Mouse (Mus musculus) right cerebral cortex, postnatal 4 days (tissue): ENCODE data around the gene Pax5.
A peak's percentile ranks its signal among the peaks of the same experiment; 100 is the strongest.

Experiments used
- DNase-seq: peaks from one replicate; pipeline ENCODE4 v3.0.0-alpha.2; 2022

Gene Pax5

GRCm38 (mm10) chr4:44578591-44578990 is 131.7 kb downstream of the Pax5 start:
- no peak for DNase-seq

- DNase-seq, result peak; percentile 71
These were observed 133.0 kb downstream of the Pax5 start for GRCm38 (mm10) chr4:44577293-44577692.

GRCm38 (mm10) chr4:44576786-44577185 is 133.5 kb downstream of the Pax5 start:
- DNase-seq, result no peak

- DNase-seq, result no peak
These were observed 137.3 kb downstream of the Pax5 start for GRCm38 (mm10) chr4:44573017-44573416.

- no peak for DNase-seq
These were observed 137.9 kb downstream of the Pax5 start for GRCm38 (mm10) chr4:44572373-44572772.

- DNase-seq, result no peak
These were observed 141.1 kb downstream of the Pax5 start for GRCm38 (mm10) chr4:44569138-44569537.

- no peak for DNase-seq
These were observed 141.6 kb downstream of the Pax5 start for GRCm38 (mm10) chr4:44568666-44569065.

- DNase-seq, result no peak
These were observed 143.9 kb downstream of the Pax5 start for GRCm38 (mm10) chr4:44566401-44566800.

- DNase-seq, result no peak
These were observed 144.9 kb downstream of the Pax5 start for GRCm38 (mm10) chr4:44565126-44566082.

- peak; percentile 91 for DNase-seq
These were observed 145.7 kb downstream of the Pax5 start for GRCm38 (mm10) chr4:44564602-44565001.

- no peak for DNase-seq
These were observed 149.3 kb downstream of the Pax5 start for GRCm38 (mm10) chr4:44560956-44561355.

GRCm38 (mm10) chr4:44558564-44558955 is 151.7 kb downstream of the Pax5 start:
- no peak for DNase-seq

- DNase-seq, result peak; percentile 82
These were observed 152.3 kb downstream of the Pax5 start for GRCm38 (mm10) chr4:44557815-44558563.

GRCm38 (mm10) chr4:44556586-44557281 is 153.6 kb downstream of the Pax5 start:
- no peak for DNase-seq

GRCm38 (mm10) chr4:44555576-44555975 is 154.7 kb downstream of the Pax5 start:
- DNase-seq, result no peak

GRCm38 (mm10) chr4:44551470-44551869 is 158.8 kb downstream of the Pax5 start:
- no peak for DNase-seq

GRCm38 (mm10) chr4:44549029-44549428 is 161.3 kb downstream of the Pax5 start:
- DNase-seq, result no peak

- no peak for DNase-seq
These were observed 164.6 kb downstream of the Pax5 start for GRCm38 (mm10) chr4:44545669-44546068.

- no peak for DNase-seq
These were observed 165.8 kb downstream of the Pax5 start for GRCm38 (mm10) chr4:44544495-44544894.

GRCm38 (mm10) chr4:44543880-44544279 is 166.4 kb downstream of the Pax5 start:
- DNase-seq, result no peak

- no peak for DNase-seq
These were observed 168.2 kb downstream of the Pax5 start for GRCm38 (mm10) chr4:44542101-44542500.

GRCm38 (mm10) chr4:44538488-44538887 is 171.8 kb downstream of the Pax5 start:
- DNase-seq, result no peak

- DNase-seq, result peak; percentile 28
These were observed 173.5 kb downstream of the Pax5 start for GRCm38 (mm10) chr4:44536794-44537193.
